Mouse (Mus musculus) left cerebral cortex, adult 9 months (tissue): Measurements from ENCODE around the gene Pibf1.

Source experiments
- DNase-seq, 2 experiments: peaks; one replicate each; pipeline ENCODE4 v3.0.0; 2022; ENCODE audit warnings: low spot score in 2 of 2

Pibf1 gene

DNA sequence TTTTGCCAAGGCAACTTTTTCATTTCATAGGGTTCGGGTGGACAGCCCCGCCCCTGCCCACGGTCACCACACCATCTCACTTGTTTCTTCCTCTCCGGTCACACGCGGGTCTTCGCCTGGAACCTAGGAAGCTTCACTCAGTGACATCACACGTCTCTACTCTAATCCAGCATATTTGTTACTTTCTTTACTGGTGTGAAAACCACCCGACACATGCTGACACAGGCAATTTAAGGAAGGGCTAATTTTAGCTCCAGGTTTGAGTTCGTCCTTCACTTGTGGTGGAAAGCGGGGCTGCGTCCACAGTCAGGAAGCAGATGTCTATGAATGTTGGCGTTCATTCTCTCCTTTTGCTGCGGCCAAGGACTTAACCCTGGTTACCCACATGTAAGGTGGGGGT lies 166.6 kb downstream of the Pibf1 start:
- no peak for DNase-seq

DNA sequence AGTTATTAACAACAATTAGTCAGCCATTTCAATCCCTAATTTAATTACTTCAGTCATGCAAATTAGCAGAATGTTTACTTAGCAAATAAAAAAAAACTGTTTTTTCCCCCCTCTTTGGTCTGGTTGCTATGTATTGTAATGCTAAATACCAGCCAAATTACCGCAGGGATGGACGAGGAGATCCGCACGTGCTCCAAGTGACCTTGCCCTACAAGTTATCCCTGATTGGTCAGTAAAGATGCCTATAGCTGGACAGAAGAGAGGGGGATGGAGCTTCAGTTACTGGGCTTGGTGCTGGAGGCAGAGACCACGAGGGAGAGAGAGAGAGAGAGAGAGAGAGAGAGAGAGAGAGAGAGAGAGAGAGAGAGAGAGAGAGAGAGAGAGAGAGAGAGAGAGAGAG lies 167.5 kb downstream of the Pibf1 start:
- no peak for DNase-seq

DNA sequence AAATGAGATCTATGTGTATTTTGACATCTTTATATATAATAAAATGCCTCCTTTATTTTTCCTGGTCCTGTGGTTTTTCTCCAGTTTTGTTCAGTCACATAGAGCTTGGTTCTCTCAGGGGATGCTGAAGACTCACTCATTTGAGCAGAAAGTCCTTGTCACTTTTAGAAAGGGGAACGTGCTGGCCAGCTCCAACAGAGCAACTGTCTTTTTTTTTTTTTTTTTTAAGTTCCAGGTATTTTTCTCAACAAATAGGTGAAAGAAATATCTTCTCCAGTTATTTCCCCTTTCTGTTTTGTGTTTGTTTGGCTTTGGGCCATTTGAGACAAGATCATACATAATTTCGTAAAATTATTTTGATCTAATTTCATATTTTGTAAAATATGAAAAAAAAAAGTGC lies 174.8 kb downstream of the Pibf1 start:
- no peak for DNase-seq

DNA sequence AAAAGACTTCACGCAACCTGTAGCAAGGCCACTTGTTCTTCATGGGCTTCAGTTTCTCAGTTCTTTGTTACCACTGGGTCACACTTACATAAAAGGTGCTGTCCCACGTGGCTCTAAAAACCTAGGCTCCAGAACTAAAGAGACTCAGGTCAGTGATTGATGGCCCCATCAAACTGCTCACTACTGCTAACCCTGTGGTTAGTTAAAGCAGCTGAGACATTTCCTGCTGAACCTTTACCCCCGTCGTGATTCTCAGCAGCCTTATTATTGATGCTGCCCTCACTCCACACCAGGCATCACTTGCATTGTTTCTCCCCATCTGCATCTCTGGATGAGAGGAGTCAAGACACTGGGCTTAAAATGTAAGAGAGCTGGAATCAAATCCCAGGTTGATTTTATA lies 176.6 kb downstream of the Pibf1 start:
- no peak for DNase-seq

DNA sequence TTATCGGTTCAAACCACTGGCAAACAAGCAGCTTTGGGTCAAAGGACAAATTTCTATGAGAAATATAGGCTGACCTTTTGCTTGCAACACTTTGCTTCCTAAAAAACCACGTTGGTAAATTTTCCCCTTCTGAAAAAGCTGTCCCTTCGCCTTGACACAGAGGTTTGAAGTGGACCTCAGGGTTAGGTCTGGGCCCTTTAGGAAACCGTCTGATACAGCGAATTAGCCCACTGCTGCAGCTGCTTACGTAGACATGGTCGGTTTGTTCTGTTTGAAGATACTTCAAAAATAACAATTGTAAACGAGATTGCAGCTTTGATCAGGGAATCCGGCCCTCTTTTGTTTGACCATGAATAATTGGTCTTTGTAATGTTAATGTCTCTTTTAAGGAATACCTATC lies 179.1 kb downstream of the Pibf1 start:
- DNase-seq: no peak

DNA sequence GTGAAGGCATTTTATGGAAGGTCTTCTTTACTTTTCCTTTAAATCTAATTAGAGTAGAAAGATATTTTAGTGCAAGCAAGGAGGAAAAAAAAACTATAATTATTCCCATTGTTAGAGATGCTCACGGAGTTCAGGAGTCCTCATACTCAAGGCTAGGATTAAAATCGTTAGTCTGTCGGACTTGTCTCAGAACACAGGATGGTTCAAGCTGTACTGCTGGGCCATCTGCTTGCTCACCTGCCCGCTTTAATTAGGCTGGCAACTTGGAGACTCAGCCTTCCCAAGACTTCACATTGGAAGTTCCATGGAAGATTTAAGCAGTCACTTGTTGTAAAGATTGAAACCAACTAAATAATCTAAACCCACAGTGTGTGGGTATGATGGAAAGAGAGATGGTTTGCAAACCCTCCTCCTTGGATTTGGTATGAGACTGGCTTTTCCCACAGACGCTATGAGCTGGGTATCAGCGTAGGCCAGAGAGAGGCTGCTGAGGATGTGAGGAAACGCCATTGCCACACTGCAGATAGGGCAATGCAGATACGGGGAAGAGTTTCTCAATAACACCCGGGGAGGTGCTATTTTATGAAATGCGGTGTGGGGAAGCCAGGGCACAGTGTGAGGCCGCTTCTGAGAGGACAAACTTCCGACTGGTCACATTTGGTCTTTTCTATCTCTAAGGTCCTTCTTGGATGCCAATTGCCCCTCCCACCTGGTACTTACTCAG lies 179.7 kb downstream of the Pibf1 start:
- DNase-seq: no peak

DNA sequence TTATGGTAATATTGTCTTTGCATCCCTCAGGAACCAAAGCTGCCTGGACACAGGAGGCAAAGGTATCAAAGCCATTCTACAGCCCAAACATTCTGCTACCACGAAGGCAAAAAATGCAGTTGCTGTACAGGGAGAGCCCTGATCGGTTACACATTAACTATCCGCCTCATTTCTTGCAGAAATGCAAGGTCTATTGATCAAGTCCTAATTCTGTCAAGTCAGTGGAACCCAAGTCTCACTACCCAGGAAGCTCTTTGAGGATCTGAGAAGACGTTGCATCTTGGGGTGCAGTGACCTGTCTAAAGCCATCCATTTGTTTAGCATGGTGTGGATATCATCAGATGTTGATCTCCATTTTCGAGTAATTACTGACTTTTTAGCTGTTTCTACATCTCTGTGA lies 181.2 kb downstream of the Pibf1 start:
- DNase-seq: no peak

DNA sequence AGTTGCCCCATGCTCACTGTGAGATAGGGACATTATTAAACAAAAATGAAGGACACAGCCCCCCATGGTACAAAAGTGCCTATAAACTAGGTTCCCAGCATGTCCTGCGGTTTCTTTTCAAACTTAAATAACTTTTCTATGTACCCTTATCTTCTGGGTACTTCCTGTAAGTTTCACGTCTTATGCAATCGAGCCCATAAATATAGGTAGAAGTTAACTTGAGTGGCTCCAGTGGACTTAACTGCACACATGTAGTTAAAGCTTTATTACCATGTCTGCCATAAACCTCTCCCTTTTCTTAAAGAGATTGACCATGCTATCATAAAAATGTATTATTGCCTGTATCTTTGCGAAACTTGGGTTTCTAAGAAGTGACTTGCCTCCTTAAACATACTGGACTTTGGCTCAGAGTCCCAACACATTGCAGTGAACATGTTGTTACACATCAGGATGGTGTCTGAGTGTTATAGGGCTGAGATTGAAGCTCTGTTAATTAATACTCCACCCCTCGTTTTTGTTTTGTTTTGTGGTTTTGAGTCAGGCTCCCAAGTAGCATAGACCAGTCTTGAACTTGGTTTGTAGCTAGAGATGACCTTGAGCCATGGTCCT lies 181.7 kb downstream of the Pibf1 start:
- no peak for DNase-seq

DNA sequence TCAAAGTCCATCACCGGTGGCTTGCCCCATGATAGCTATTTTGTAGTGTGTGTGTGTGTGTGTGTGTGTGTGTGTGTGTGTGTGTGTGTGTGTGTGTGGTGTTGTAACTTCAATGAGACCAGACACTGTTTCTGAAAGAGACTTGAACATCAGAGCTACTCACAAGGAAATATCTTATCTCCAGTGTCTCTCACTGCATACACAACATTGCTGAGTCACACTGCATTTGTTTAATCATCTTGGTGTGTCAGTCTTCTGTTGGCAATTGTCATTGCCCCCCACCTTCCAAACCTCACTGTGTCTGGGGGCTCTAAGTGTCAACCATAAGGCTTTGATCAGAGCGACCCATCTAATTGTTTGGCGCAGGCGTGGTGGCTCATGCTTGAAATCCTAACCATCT lies 186.3 kb downstream of the Pibf1 start:
- DNase-seq: no peak

DNA sequence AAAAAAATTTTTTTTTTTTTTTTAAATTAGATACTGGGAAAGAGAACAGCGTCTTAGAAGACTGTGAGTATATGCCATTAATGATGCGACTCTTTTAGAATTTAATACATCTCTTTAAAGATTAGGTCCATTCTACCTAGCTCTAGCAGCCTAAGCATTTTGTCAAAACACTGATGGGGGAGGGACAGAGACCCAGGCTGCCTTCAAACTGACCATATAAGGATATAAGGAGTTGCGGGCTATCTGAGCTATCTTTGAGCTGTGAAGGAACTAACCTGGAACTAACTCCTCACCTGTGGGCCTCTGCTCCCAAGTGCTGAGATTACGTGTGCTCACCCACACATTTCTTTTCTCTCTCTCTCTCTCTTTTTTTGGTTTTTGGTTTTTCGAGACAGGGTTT lies 193.0 kb downstream of the Pibf1 start:
- no peak for DNase-seq

DNA sequence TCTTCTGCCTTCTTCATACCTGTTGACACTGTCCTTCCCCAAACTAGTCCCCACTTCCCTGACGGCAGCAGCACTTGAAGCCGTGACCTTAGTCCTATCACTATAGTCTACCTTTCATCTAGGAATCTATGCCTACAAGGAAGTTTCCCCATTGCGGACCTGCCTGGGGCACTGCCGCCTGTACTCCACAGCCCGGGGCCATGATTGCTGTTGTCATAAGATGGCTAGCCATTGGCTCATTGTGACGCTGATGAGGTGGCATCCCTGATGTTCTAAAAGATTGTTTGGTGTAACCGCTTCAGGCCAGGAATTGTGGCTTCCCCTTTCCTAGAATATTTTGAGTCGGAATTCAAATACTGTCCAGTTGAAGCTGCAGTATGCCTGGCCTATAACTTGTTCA lies 195.2 kb downstream of the Pibf1 start:
- no peak for DNase-seq

DNA sequence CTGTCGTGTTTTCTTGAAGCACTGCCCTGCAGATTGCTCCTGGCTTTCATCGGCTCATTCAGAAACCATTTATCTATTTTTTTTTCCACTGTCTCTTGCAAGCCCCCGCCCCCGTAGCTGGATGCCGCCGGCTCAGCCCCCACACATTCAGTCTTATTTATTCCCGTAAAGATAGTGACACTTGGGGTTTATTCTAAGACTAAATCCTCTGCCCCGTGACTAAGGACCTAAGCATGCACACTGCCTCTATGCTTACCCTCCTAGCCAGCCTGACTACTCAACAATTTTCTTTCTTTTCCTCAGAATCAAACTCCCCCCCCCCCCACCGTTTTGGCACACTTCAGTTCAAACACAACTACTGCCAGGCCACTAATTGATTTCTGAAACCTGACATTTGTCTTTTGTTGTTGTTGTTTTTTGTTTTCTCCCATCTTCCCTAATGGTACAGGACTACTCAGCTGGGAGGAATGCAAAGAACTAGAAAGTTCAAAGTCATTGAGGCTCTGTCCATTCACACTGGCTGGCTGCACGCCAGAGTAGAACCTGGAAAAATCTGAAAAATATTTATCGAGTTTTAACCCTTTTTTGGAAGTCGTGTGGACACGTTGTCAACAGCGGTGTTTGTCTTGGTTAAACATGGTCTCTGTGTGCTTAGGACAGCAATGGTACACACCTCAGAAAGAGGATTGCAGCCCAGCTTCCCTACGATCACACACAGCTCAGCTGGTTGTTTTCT lies 196.6 kb downstream of the Pibf1 start:
- no peak for DNase-seq

DNA sequence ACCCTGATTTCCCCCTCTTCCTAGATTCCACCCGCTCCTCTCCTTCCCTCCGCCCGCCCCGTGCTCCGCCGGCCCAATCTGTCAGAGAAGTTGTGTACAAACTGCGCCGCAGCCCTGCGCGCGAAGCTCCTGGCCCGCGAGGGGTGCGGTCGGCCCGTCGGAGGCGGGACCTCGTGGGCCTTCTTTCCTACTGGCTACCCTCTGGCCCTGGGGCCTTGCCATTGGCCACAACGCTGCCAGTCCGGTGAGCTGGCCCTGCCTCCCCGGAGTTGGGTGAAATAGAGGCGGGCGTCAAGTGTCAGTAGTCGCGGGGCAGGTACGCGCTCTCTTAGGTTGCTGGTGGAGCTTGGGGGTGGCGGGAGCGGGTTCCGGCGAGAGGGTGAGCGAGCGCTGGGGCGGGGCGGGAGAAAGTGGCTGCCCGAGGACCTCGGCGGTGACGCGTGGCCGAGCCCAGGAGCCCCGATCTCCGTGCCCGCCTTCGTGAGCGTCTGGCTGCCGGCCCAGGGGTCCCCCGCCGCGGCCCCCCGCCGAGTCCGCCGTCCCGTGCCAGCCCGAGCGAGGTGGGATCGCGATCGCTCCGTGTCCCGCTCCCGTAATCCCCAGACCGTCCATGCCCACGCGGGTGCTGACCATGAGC lies 199.3 kb downstream of the Pibf1 start, which contains the start of gene Klf5:
Gene Klf5 (plus strand): TSS at position 307 of the 637 bp plus-strand sequence.
- DNase-seq: peak; percentile 75 to 91

DNA sequence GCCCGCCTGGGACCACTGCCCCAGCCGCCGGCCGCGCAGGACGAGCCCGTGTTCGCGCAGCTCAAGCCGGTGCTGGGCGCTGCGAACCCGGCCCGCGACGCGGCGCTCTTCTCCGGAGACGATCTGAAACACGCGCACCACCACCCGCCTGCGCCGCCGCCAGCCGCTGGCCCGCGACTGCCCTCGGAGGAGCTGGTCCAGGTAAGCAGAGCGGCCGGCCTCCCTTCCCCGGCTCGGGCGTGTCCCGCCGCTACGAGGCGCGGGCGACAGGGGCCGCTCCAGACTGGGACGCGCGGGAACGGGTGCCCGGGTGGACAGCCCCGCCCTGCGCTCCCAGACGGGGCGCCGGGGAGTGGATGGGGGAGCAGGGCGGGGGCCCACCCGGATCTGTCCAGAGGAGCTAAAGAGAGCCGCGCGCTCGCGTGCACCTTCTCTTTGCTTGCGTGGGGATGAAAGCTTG lies 199.8 kb downstream of the Pibf1 start:
- DNase-seq: peak in 1 of 2 experiments; percentile 35

DNA sequence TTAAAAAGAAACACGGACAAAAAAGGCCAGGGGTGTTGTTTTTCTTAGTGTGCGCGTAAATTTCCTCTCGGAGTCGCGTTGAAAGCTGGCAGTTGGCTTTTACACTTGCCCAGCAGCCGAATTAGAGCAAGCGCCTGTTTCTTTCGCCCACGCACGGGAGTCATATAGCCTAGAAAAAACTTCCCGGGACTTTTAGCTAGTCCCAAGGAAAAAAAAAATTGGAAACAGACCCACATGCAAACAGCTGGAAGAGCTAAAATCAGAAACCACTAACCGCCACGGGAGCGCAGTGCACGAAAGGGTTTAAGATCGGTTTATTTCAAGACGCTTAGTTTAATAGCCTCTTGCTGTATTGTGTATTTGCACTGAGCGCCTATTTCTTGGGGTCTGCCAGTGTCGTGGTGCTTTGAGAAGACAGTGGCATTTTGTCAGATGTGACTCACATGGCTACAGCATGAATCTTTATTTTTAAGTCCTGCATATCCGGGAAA lies 200.5 kb downstream of the Pibf1 start:
- peak in 1 of 2 experiments; percentile 60 for DNase-seq

DNA sequence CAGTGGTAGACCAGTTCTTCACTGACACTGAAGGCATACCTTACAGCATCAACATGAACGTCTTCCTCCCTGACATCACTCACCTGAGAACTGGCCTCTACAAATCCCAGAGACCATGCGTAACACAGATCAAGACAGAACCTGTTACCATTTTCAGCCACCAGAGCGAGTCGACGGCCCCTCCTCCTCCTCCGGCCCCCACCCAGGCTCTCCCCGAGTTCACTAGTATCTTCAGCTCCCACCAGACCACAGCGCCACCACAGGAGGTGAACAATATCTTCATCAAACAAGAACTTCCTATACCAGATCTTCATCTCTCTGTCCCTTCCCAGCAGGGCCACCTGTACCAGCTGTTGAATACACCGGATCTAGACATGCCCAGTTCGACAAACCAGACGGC lies 202.2 kb downstream of the Pibf1 start:
- no peak for DNase-seq
